Mouse (Mus musculus) adrenal gland (tissue): ENCODE measurements at regions not wholly inside any gene's neighbourhood (a gene's known extent, or its start where the extent isn't known, plus 50 kb on each side); places are given as distances from the start of the nearest gene placed in this dataset.
"Not testable (repeated sequence)": the region's sequence is repeated elsewhere in the genome, so short reads cannot be mapped to it uniquely, and the experiment has no call there.

ENCODE experiments used
- intact Hi-C: fragments of 180-260 bp; cut with DNase I; formaldehyde crosslinking; loops from one replicate; pipeline ENCODE4 v1.15.1; 2025

DNA sequence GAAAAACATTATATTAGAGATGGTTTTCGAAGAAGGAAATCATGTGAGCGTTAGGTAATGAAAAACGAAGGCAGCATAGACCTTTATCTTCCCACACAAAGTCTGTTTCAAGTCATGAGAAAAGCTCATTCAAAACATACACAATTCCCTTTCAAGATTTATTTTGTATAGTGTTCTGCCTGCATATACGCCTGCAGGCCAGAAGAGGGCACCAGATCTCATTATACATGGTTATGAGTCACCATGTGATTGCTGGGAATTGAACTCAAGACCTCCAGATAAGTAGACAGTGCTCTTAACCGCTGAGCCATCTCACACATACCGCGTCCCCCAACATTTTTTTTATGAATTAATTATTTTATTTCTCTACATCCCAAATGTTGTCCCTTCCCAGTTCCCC, 578.3 kb upstream of the Ccdc54 start:
- intact Hi-C loops, result no loop called here

DNA sequence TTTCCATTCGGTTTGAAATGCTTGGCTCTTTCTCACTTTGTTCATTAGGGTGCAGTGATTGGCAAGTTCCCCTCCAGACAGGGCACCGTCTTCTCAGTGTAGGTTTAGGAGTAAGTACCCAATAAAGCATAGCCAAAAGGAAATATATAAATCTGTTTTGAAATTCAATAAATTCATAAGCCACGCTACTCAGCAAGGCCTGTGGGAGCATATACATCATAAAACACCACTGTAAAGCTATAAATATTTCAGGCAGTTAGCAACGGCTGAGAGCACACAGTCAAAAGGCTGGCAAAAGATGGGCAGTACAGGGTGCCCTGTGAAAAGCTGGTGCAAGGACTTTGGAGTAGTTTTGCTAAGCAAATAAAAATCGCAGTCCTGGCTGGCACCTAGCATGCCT, 569.8 kb upstream of the Ccdc54 start:
- intact Hi-C loops, result no loop called here

DNA sequence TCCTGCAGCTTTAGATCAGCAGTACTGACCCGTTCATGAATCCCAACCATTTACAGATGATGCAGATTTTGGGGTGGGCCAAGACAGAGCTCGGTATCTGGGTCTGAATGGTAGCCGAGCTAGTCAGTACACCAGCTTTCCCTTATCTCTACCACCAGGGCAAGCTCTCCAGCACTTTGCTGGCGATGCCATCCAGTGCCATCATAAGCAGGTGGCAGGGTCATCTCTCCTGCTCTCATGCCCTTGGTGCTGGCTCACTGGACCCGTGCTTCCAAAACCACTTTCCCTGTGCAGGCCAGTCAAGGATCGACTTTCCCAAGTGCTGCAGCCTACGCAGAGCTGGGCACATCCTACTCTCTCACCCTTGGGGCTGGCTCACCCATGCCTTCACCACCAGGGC, 547.6 kb upstream of the Ccdc54 start:
- intact Hi-C loops, result no loop called here

DNA sequence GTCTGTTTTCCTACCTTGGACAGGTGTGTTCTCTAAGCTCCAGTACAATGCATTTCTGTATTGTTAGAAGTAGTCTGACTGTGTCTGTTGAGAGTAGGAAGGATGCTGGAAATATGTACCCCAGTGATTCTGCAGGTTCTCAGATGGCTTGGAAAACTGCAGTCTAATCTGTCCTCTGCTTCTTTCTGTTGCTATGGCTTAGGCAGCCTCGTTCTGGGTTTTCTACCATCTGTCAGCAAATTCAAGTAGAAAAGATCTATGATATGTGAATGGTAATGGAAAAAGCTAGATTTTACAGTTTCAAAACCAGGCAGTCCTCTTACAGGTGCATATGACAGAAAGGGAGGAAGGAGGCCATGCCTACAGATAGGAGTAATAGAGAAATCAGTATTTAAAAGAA, 528.9 kb upstream of the Ccdc54 start:
- intact Hi-C loops, result no loop called here

DNA sequence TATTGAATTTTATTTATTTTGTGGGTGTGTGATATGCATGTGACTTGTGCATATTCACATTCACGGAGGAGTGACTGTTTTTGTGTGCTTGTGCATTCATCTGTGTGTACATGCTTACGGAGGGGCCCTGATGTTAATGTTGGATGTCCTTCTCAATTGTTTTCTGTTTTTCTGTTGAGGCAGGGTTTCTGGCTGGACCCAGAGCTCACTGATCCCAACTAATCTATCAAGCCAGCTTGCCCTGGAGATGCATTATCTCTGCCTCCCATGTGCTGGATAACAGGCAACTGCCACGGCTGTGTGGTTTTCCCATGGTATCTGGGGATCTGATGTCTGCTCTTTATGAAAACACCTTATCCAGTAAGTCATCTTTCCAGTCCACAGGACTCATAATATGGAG, 527.4 kb upstream of the Ccdc54 start:
- intact Hi-C loops, result no loop called here

DNA sequence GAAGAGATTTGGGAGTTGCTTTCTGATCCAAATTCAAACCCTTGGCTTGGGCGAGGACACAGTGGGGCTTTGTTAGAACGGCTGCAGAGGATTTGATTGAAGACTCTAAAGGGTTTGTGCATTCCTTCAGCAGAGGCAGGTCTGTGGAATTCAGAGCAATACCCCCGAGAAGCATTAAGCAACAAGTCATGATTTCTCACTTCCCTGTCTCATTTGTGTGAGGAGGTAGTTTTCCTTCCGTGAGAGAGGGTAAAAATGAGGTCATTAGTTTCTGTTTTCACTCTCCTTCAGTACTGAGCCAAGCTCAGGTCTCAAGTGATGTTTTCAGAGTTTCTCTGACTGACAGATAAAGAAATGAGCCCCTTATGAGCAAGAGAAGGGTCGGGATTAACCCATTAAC, 526.9 kb upstream of the Ccdc54 start:
- intact Hi-C loops, result no loop called here

DNA sequence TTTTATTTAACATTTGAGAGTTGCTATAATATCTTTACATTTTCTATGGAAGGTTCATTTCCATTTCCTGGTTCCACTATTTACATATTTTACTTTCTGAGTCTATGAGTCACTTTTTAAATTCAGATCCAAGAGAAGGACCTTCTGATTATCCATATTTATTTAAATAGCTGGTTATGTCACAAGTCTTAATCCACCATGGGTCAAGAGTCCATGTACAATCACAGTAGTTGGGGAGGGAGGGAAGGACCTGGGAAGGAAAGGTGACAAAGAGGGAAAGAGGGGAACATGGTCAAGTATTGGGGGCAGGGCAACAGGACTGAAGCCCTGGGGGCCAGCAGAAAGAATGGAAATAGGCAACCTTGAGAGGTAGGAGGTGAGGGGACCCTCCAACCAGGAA, 518.9 kb upstream of the Ccdc54 start:
- intact Hi-C loops, result no loop called here

DNA sequence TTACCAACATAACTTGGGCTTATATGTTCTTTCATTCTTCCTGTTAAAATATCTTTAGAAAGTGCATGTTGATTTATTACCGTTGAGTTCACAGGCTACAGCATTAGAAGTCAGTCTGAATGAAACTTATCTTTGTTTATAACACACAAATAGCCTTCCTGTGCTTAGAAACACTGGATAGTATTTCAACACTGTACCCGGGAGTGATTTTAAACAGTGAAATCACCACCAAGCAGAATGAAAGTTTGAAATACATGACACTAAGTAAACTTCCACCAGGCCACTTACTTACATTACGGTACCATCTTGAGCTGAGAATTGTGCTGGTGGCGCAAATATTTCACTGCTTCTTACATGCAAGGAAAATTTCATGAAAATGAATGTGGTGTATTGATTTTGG, 516.5 kb upstream of the Ccdc54 start:
- intact Hi-C loops, result no loop called here

DNA sequence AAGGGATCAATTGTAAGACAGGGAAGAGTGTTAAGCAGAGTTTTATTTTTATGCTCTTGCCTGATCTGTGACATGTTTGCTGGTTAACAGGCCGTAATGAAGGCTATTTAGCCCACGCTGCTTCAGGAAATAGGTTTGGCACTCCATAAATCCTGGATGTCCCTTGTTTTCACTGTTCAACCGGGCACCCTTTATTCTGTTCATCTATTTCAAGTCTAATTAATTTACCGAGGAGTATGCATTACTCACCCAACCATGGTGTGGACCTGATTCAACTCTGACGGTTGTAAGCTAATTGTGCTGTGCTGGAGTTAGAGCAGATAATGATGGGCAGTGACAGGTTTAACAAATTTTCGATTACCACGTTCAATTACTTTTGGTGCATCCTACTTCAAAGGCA, 495.6 kb upstream of the Ccdc54 start:
- intact Hi-C loops, result no loop called here

DNA sequence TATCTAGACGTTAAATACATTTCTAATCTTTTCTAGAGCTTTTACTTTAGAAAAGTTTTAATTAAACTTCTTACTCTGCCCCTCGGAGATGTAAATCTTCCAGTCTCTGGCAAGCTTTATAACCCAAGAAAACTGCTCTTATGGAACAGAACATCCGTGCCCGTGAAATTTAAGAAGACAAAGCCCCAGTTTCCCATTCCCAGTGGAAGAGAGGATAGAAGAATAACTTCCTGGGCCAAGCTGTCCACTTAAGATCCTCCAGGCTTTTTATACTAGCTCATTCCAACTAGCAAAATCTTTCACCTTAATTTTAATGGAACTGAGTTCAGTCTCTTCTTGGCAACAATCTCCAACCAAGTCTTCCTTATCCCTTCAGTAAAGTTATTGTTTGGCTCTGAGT, 489.2 kb upstream of the Ccdc54 start:
- intact Hi-C loops, result no loop called here

DNA sequence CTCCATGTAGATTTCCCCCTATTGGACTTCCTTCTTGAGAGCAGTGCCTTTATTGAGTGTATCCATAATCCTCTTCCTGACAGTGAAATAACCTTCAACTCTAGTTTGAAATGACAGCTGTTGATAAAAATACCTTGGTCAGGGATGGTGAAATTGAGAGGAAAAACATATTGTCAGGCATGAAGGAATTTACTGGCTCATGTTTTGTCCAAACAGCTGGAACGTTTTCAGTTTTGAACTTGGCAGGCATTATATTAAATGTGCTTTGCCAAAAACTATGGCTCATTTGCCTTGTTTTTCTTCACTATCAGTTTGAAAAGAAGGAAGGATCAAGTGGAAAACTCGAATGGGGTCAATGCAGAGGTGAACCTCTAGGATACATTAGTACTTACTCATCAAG, 457.7 kb upstream of the Ccdc54 start:
- intact Hi-C loops, result no loop called here

DNA sequence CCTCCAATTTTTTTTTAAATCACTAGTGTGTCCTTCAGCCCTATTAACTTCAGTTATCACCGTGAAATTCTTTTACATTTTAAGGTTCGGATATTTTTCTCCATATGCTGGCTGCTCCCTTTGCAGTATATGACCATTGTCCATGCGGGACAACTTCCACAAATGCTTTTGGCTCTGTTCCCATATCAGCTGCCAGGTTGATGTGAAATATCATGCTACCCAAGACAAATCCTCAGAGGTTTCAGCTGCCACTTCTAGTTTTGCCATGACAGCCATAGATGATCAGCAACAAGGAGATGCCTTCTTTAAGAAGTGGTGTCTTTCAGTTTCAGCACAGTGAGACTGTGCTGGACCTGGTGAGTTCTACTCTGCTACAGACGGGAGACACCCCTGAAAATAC, 457.2 kb upstream of the Ccdc54 start:
- intact Hi-C loops, result no loop called here

DNA sequence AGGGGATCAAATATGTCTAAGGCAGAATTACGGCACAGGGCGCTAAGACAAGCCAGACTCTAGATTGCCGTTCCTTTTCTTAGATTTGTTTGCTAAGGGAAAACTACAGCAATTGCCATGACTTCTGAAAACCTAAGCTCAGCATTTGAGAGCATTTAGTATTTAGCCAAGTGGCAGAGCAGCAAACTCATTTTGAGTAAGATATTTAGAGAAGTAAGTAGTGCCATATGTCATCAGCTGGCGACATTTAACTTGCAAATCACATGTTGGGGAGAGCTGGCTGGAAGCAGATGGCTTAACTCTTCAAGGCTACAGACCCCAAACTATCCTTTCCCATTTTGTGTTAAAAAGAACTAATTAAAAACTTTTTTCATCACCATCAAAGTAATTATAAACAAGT, 450.4 kb upstream of the Ccdc54 start:
- intact Hi-C loops, result no loop called here

DNA sequence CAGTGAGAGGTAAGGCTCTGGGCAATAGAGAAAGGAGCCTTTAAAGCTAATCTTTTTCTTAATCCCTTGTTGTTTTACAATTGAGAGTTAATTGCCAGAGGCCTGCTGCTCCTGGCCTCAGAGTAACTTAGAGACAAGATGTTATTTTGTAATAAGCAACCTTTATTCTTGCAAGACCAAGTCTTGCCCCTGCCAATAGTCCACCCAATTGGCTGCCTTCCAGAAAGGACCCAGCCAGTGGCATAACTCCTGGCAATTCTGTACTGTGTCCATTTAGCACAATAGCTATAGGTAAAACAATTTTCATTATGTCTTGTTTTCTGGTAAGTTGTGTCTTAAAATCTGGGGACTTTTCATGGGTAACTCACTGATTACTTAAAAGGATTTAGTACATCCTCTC, 411.9 kb upstream of the Ccdc54 start:
- intact Hi-C loops, result no loop called here

DNA sequence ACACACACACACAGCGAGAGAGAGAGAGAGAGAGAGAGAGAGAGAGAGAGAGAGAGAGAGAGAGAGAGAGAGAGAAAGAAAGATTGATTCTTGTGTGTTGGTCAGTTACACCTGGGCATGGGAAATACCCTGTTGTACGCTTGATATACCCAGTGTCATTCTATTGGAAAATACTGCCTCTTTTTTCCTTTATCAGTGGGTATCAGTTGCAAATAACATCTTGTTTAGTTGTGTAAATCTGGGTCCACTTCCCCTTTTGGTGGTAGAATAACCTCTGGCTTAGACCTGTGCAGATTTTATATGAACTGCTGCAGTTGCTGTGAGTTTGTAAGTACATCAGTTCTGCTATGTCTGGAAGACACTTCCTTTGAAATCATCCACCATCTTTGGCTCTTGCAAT, 373.4 kb upstream of the Ccdc54 start:
- intact Hi-C loops, result no loop called here

DNA sequence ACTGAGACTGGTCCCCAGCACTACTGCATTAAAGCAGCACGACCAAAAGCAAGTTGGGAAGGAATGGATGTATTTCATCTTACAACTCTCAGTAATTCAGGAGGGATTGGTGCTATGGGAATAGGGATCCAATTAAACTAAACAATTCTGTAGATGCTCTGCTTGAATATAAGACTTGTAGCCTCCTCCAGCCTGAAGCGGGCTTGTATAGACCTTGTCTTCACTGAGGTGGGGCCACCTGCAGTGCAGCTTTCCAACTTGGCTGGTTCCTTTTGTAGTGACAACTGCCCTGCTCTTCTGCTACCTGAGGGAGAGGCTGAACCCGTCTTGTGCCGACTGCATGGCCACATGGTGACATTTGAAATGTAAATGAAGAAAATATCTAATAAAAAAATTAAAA, 353.1 kb upstream of the Ccdc54 start:
- intact Hi-C loops, result no loop called here

DNA sequence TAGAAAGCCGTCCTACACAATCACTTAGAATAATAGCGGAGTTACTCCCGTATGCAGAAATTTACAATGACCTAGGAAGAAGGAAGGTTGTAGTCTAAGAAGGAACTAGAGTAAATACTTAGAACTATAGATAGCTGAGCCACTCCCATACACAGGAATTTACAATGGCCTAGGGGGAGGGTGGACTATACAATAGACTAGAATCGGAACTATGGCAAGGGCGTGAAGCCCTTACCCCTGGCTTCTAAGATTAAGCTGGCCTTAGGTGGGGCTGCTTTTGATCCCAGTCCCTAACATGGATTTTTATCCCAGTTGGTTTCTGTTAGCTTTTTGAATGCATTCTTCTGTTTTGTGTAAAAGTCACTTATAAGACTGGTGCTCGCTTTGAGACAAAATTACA, 352.6 kb upstream of the Ccdc54 start:
- intact Hi-C loops, result not testable (repeated sequence)

DNA sequence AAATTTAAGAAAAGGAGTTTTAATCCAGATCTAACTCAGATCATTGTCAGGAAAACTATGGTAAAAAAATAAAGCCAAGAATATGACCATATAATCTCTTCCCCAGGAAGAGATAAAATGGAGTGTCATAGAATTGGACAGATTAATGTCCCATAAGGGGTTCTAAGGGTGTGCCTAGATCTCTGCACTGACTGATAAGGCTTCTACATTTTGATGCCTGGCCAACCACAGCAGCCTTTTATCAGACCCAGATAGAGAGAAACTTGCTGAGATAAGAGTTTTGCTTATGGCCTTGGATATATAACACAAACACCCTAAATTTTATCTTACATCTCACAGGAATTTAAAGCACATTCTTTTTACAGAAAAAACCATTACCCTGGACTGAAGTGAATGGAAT, 351.3 kb upstream of the Ccdc54 start:
- intact Hi-C loops, result no loop called here

DNA sequence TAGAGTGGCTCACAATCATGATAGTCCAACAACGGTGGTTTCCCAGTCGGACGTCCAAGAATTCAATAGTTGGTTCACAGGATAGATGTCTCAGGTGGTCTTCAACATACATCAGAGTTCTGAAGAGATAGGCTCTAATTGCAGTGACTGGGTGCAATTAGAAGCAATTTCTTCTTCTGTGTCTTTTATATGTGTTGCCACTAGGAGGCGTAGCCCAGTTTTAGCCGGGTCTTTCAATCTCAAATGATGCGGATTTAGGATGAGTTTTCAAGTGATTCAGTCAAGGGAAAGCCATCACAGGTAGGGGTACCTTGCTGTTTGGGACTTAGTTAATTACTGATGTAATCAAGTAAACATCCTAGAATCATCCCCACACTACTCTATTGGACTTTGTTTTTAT, 348.4 kb upstream of the Ccdc54 start:
- intact Hi-C loops, result no loop called here

DNA sequence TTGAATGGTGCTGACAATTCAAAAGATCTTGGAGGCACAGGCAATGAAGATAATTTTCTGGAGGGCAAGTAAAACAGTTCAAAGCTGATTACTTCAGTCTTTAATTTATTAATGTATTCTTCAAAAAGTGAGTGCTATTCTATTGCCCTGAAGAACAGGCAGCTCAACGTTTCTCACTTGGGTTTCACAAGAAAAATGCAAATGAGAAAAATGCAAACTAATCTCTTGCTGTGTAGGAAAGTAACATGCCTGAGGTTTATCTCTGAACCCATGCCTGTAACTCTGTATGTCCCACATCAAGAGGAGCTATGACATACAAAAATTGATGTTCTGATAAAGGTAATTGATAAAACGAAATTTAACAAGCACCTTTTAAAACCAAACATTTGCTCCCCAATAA, 316.8 kb upstream of the Ccdc54 start:
- intact Hi-C loops, result no loop called here

DNA sequence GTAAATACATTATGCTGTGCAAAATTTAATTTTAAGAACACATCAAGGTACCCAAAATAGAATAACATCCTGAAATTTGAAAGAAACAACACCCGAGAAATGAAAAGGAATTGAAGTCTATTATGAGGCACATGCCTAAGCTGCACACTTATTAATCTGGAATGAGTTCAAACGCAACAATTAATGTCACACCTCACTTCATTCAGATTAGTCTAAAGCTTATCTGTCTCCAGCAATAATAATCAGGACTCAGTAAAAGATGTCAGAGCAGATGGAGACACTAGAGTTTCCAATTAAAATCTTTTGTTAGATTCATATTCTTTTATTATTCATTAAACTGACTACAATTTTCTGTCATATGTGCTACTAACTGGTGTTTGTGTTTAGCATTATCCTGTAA, 308.2 kb upstream of the Ccdc54 start:
- intact Hi-C loops, result no loop called here

DNA sequence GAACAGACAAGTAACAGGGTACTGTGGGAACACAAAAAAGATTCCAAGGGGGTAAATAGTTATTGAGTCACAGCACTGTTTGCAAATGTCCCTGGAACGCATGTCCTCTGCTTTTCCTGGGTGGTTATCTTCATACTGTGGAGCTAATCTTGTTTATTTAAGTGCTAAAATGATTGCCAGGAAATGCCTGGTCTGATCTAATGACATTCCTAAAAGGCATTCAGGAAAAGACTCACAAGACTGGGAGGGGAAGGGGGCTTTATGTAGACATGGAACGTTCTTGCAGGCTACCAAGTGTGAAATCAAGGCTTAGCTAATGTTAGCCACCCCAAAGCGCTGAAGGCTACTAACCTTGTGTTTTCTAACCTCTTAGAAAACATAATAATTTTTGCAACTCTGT, 287.0 kb upstream of the Ccdc54 start:
- intact Hi-C loops, result no loop called here

DNA sequence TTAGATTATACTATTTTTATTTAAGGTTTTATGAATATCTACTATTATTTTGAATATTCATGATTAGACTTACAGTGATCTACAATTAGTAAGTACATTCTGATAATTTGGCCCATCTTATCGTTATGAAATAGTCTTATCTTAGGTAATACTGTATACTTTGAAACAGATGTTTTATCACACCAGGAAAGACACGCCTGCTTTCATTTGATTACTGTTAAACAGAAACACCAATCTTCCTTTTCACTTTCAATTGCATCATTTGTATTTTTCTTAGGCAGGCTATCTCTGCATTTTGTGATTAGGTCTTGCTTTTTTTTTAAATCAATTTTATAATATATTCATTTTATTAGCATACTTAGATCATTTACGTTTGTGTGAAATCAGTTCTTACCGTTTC, 280.4 kb upstream of the Ccdc54 start:
- intact Hi-C loops, result no loop called here

DNA sequence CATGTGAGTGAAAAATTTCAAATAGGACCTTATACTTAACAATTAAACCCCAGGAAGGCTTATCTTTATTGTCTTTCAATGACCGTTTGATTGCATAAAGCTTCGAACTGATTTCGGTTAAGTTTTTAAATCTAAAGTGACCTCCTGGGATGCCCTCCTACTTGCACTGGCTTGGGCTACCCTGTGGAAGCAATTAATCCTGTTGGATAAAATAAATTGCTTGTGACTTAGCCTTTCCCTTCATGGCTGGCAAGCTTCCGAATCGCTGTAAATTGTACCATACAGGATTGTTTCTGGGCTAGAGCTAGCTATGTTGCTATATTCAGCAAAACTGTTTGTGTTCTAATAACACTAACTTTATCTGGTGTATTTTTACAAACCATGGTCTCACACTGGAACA, 272.6 kb upstream of the Ccdc54 start:
- intact Hi-C loops, result no loop called here

DNA sequence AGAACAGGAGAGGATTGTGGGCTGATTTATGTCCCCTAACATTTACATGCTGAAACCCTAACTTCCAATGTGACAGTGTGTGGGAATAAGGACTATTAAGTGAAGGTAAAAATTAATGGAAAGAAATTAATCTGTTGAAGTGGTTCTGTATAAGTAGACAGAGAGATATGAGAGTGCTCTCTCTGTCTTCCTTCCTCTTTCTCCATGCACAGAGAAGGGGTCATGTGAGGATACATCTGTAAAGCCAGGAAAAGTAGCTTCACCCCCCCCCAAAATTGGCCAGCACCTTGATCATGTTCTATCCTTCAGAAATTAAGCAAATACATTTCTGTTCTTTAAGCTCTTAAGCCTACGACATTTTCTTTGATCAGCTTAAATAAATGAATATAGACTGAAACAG, 268.6 kb upstream of the Ccdc54 start:
- intact Hi-C loops, result no loop called here
